Mouse (Mus musculus): ENCODE measurements around the gene Hdac7. TPM values are rescaled to one million over a fixed set of nuclear protein-coding genes. Genes with fewer than 3 reads are reported as not detected.

Hdac7 gene
- total RNA-seq, 2 experiments from 2014 or later: 11.9 to 15.0 TPM

DNA sequence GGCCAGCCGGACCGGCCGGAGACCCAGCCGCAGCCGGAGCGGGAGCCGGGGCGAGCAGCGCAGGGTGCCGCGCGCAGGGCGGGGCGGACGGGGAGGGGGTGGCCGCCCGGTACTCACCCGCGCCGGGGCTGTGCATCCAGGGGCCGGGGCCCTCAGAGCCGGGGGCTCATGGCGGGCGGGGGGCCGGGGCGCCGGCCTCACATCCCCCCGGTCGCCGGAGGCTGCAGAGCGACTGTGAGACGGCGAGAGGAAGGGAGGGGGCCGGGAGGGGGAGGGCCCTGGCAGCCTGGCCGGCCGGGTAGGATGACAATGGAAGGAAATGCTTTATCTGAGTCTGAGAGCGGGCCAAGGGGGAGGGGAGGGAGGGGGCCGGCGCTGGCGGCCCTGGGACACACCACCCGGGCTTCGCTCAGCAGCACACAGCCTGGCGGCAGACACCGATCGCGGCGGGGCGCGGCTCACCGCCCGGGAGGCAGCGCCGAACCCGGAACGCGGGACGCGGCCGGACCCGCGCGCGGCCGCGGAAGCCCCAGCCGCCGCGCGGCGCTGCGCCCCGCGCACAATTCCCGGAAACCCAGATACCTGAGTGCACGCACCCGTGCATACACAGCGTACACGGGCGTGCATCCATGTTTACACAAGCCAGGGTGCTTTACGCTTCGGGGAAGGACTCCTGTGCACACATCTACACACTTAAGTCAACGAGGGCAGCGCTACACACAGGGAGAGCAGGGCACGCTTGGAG, 12.9 kb downstream of the Hdac7 start:
- DNase-seq: peak; percentile 87

- peak; percentile 64 for DNase-seq
These were observed 13.5 kb downstream of the Hdac7 start for GRCm38 (mm10) chr15:97830788-97831241.

GRCm38 (mm10) chr15:97830253-97830787, 14.0 kb downstream of the Hdac7 start:
- peak; percentile 72 for DNase-seq

- DNase-seq: no peak
These were observed 14.9 kb downstream of the Hdac7 start for GRCm38 (mm10) chr15:97829432-97829831.

- no peak for DNase-seq
These were observed 15.4 kb downstream of the Hdac7 start for GRCm38 (mm10) chr15:97828901-97829338.

GRCm38 (mm10) chr15:97828221-97828842, 16.0 kb downstream of the Hdac7 start:
- DNase-seq: no peak

DNA sequence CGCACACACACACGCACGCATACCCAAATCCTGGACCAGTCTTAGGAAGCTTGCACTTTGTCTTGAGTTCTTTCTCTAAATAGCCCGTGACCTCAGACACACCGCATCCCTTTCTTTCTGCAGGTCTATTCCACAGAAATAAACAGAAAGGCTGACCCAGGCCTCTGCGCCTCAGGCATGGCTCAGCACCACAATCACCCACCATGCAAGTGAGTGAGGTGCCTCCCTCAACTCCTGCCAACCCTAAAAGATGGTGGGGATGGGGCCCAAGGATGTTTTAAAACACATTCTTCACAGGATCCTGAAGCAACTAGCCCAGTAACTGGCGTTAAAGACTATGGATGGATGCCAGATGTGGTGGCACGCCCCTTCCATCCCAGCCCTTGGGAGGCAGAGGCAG, 16.9 kb downstream of the Hdac7 start:
- DNase-seq: no peak

- no peak for DNase-seq
These were observed 17.6 kb downstream of the Hdac7 start for GRCm38 (mm10) chr15:97826588-97827261.

GRCm38 (mm10) chr15:97825941-97826587, 18.2 kb downstream of the Hdac7 start:
- DNase-seq: no peak

- peak; percentile 89 for DNase-seq
These were observed 19.0 kb downstream of the Hdac7 start for GRCm38 (mm10) chr15:97825071-97825940.

- peak; percentile 76 for DNase-seq
These were observed 20.3 kb downstream of the Hdac7 start for GRCm38 (mm10) chr15:97824042-97824441.

DNA sequence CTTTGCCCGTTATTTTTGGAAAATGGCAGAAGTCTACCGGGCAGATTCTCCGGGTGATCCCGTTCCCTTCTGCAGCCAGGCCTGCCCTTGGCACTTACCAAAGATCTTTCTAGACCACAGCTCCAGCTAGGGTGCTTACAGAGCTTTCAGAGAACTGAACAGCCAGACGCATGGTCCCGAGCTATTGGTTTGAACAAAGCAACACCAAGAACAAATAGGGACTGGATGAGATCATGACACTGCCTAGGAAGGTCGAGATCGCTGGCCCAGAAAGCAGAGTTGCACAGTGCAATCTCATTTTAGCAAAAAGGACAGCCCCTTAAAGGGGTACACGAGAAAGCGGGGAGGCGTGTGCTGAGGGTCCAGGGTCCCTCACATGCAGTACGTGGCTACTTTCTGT, 20.8 kb downstream of the Hdac7 start:
- DNase-seq: no peak

- DNase-seq: no peak
These were observed 21.6 kb downstream of the Hdac7 start for GRCm38 (mm10) chr15:97822545-97823228.

DNA sequence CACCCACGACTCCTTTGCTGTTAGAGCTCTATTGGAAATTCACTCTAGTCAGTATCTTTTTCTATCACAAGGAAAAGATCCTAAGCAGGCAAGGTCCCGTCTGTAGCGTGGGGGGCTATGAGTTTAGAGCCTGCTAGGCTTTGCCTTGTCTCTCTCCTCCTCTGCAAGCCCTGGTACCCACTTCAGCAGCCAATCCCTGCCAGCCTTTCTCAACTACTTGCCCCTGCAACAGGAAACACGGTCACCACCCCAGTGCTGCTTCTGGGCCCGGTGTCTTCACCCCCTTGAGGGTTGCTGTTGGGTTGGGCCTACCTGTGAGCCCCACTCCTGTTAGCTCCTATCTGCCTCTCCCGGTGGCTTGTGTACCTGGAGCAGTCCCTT, 22.3 kb downstream of the Hdac7 start:
- DNase-seq: no peak

DNA sequence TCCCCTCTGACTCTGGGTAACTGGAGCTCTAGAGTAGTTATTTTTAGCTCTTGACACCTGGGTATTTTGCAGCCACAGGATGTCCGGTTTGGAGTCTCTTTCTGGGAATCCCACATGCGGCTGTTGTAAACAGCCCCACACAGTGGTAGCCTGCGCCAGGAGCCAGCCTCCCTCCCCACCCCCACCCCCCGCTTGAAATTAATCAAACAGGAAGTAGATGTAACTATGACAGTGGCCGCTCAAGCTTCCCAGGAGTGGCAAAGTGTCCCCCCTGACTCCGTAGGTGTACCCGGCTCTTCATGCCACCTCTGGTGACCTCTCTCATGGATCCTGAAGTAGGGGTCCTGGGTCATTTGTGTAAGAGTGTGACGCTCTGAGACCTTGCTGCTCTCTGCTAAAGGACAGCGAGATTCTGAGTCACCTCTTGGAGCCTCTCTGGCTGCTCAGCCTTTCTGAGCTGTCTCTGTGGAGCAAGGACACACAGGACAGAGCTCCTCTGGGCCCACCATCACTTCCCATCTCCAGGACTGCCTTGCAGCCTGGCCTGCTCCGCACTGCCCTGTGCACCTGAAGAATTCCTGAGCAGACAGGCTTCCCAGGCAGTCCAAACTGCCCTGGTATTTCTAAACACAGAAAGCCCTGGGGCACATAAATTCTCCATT, 22.9 kb downstream of the Hdac7 start:
- DNase-seq: no peak

GRCm38 (mm10) chr15:97819937-97820336, 24.4 kb downstream of the Hdac7 start:
- DNase-seq: no peak

GRCm38 (mm10) chr15:97816199-97816994, 27.9 kb downstream of the Hdac7 start:
- DNase-seq: no peak

DNA sequence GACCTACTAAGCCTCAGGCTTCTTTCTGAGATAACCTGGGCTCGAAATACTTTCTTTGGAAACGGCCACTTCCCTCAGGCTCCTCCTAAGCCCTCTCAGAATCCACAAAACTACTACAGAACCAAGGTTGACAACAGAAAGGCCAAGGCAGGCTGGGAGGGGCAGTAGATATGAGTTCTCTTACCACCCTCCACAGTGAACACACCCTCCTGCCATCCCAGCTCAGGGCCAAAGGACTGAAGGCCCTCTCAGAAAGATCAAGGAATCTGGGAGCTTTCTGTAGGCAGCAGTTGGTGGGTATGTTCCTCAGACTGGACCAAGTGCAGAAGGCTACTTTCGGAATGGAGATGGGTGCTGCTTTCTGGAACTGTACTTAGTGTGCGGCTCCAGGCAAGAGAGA, 29.0 kb downstream of the Hdac7 start:
- DNase-seq: no peak

- DNase-seq: no peak
These were observed 29.6 kb downstream of the Hdac7 start for GRCm38 (mm10) chr15:97814703-97815102.
